Mouse (Mus musculus): ENCODE data around the gene Spata33. TPM values are rescaled to one million over a fixed set of nuclear protein-coding genes. Genes with fewer than 3 reads are reported as not detected.

The Spata33 gene
- polyA plus RNA-seq, 2 experiments: 0.08 to 0.21 TPM

DNA sequence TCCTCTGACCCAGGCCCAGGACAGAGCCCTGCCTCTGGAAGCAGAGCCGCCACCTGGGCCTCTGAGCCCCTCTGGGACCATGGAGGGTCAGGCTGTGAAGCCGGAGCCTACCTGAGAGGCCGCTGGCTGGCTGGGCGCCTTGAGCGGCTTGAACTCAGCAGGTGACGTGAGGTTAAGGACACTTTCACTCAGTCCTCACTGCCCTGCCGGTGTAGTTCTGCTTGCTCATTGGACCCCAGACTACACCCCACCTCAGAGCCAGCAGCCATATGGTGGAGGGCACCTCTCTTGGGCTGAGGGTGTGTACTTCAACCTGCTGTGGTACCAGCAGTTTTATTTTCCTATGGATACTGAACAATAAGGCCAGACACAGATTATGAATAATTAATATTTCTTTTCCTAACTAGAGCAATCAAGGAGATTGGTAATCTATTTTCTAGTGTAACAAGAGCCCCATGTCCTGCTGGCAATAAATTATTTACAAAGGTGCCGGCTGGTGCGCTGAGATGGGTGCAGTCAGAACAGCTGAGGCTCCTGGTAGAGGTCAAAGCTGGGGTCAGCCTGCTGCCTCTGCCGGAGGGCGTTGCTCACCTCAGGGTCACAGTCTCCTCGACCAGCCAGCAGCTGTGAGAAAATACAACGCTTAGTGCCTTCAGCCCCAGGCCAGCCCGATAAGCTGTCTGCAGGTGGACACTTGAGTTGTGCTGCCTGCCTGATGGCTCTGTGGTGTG is 55.5 kb downstream of the Spata33 start:
- ATAC-seq (ENCODE audit: insufficient read depth): 0 out of 2 replicates have a peak, but pooled peaks have one; percentile 33
- DNase-seq (ENCODE audit: low read depth in 3 of 3, low spot score in 3 of 3): no peak
- Histone ChIP-seq H3K9me3 (ENCODE audit: control insufficient read depth, low read length) (no peaks in the 10 kb centered on the region), H3K9ac (replicated peaks) (no peak overlapping the region), H3K27me3 (ENCODE audit: control insufficient read depth, insufficient read depth, low read length) (no peaks in the 10 kb centered on the region), H3K36me3 (replicated peaks; ENCODE audit: control insufficient read depth, insufficient read depth, low read depth) (peaks cover 23% of the 10 kb centered on the region), H3K4me1 (replicated peaks; ENCODE audit: control insufficient read depth in 2 of 2, insufficient read depth in 2 of 2, low read length in 1 of 2) (no peaks in the 10 kb centered on the region), H3K4me3 (ENCODE audit: insufficient read depth in 1 of 2, low read depth in 2 of 2, low read length in 2 of 2) (no peak overlapping the region), H3K4me2 (ENCODE audit: low read depth) (no peak overlapping the region), H3K27ac (no peak overlapping the region)
- 76% methylated on average over 14 of the region's 14 CpGs for WGBS (ENCODE audit: insufficient replicate concordance)
- TF ChIP-seq EP300 (IDR thresholded peaks at IDR 0.05; ENCODE audit: low read depth) (no peak), CTCF (IDR thresholded peaks at IDR 0.05; ENCODE audit: low read depth) (no peak)

DNA sequence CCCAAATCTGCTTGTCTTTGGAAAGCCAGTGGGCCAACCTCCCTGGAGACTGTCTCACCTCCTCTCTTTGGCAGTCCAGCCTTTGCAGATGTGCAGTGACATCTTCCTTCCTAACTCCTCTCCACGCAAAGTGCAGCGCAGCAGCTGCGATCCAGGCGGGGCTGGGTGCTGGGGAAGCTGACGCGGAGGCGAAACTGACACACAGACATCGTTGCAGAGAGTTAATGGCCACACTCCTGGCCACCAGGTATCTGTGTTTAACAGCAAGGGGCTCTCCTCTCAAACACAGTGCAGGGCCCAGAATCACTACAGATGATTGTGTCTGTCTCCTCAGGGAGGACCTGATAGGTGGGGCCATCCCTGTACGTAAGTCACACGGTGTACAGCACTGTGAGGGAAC is 58.5 kb downstream of the Spata33 start:
- Histone ChIP-seq H3K27ac (no peak overlapping the region), H3K4me2 (ENCODE audit: low read depth) (no peak overlapping the region), H3K9ac (replicated peaks) (no peak overlapping the region), H3K27me3 (ENCODE audit: control insufficient read depth, insufficient read depth, low read length) (no peaks in the 10 kb centered on the region), H3K36me3 (replicated peaks; ENCODE audit: control insufficient read depth, insufficient read depth, low read depth) (peaks cover 27% of the 10 kb centered on the region), H3K9me3 (ENCODE audit: control insufficient read depth, low read length) (no peaks in the 10 kb centered on the region), H3K4me3 (ENCODE audit: insufficient read depth in 1 of 2, low read depth in 2 of 2, low read length in 2 of 2) (no peak overlapping the region), H3K4me1 (replicated peaks; ENCODE audit: control insufficient read depth in 2 of 2, insufficient read depth in 2 of 2, low read length in 1 of 2) (no peaks in the 10 kb centered on the region)
- 84% methylated on average over 10 of the region's 10 CpGs for WGBS (ENCODE audit: insufficient replicate concordance)
- ATAC-seq (ENCODE audit: insufficient read depth) (no peak), DNase-seq (ENCODE audit: low read depth in 3 of 3, low spot score in 3 of 3) (no peak)
- no peak for TF ChIP-seq EP300 (IDR thresholded peaks at IDR 0.05; ENCODE audit: low read depth)
- TF ChIP-seq CTCF (IDR thresholded peaks at IDR 0.05; ENCODE audit: low read depth): no peak

Other genes starting within 250 kb of the Spata33 start
- gene Ankrd11, start 170.6 kb upstream of the Spata33 start, polyA plus RNA-seq (2012; rRNA removed): 9.9 and 12.4 TPM in 2 replicates
- gene Ankrd11, start 170.6 kb upstream of the Spata33 start, polyA plus RNA-seq (2014; fragmentation: Nextera tagmentation; extraction: Ambion mirVana): 10.8 and 18.5 TPM in 2 replicates
- gene Spg7, start 149.9 kb upstream of the Spata33 start, polyA plus RNA-seq (2012; rRNA removed): 19.0 and 26.0 TPM in 2 replicates
- gene Spg7, start 149.9 kb upstream of the Spata33 start, polyA plus RNA-seq (2014; fragmentation: Nextera tagmentation; extraction: Ambion mirVana): 19.5 and 21.0 TPM in 2 replicates
- 1,340 and 1,385 TPM in 2 replicates for gene Rpl13, start 110.5 kb upstream of the Spata33 start, polyA plus RNA-seq (2012; rRNA removed)
- gene Rpl13, start 110.5 kb upstream of the Spata33 start, polyA plus RNA-seq (2014; fragmentation: Nextera tagmentation; extraction: Ambion mirVana): 1,145 and 1,179 TPM in 2 replicates
- 1.7 and 1.9 TPM in 2 replicates for gene Cpne7, start 95.5 kb upstream of the Spata33 start, polyA plus RNA-seq (2012; rRNA removed)
- 0.58 and 0.65 TPM in 2 replicates for gene Cpne7, start 95.5 kb upstream of the Spata33 start, polyA plus RNA-seq (2014; fragmentation: Nextera tagmentation; extraction: Ambion mirVana)
- 0.75 and 1.1 TPM in 2 replicates for gene Sult5a1, start 54.5 kb upstream of the Spata33 start, polyA plus RNA-seq (2012; rRNA removed)
- gene Sult5a1, start 54.5 kb upstream of the Spata33 start, polyA plus RNA-seq (2014; fragmentation: Nextera tagmentation; extraction: Ambion mirVana): 0.69 and 0.91 TPM in 2 replicates
- gene Dpep1, start 26.6 kb upstream of the Spata33 start, polyA plus RNA-seq (2012; rRNA removed): 0.07 and 0.14 TPM in 2 replicates
- 0.06 and 0.23 TPM in 2 replicates for gene Dpep1, start 26.6 kb upstream of the Spata33 start, polyA plus RNA-seq (2014; fragmentation: Nextera tagmentation; extraction: Ambion mirVana)
- 29.9 and 30.9 TPM in 2 replicates for gene Chmp1a, start 69 bp upstream of the Spata33 start, polyA plus RNA-seq (2012; rRNA removed)
- gene Chmp1a, start 69 bp upstream of the Spata33 start, polyA plus RNA-seq (2014; fragmentation: Nextera tagmentation; extraction: Ambion mirVana): 42.9 and 44.6 TPM in 2 replicates
- gene Cdk10, start 12.0 kb downstream of the Spata33 start, polyA plus RNA-seq (2012; rRNA removed): 15.4 and 16.3 TPM in 2 replicates
- 7.2 and 10.1 TPM in 2 replicates for gene Cdk10, start 12.0 kb downstream of the Spata33 start, polyA plus RNA-seq (2014; fragmentation: Nextera tagmentation; extraction: Ambion mirVana)
- 0.87 and 0.92 TPM in 2 replicates for gene Spata2l, start 23.4 kb downstream of the Spata33 start, polyA plus RNA-seq (2012; rRNA removed)
- 1.5 TPM in 2 replicates for gene Spata2l, start 23.4 kb downstream of the Spata33 start, polyA plus RNA-seq (2014; fragmentation: Nextera tagmentation; extraction: Ambion mirVana)
- gene Zfp276, start 41.4 kb downstream of the Spata33 start, polyA plus RNA-seq (2012; rRNA removed): 8.4 and 8.9 TPM in 2 replicates
- 4.7 and 5.9 TPM in 2 replicates for gene Zfp276, start 41.4 kb downstream of the Spata33 start, polyA plus RNA-seq (2014; fragmentation: Nextera tagmentation; extraction: Ambion mirVana)
- 7.8 and 8.5 TPM in 2 replicates for gene Vps9d1, start 41.5 kb downstream of the Spata33 start, polyA plus RNA-seq (2012; rRNA removed)
- 2.4 and 3.8 TPM in 2 replicates for gene Vps9d1, start 41.5 kb downstream of the Spata33 start, polyA plus RNA-seq (2014; fragmentation: Nextera tagmentation; extraction: Ambion mirVana)
- gene Fanca, start 105.7 kb downstream of the Spata33 start, polyA plus RNA-seq (2012; rRNA removed): 22.8 and 24.6 TPM in 2 replicates
- gene Fanca, start 105.7 kb downstream of the Spata33 start, polyA plus RNA-seq (2014; fragmentation: Nextera tagmentation; extraction: Ambion mirVana): 17.3 and 19.4 TPM in 2 replicates
- 3.0 TPM in 2 replicates for gene Spire2, start 119.9 kb downstream of the Spata33 start, polyA plus RNA-seq (2012; rRNA removed)
- 2.2 and 2.9 TPM in 2 replicates for gene Spire2, start 119.9 kb downstream of the Spata33 start, polyA plus RNA-seq (2014; fragmentation: Nextera tagmentation; extraction: Ambion mirVana)
- gene Tcf25, start 160.9 kb downstream of the Spata33 start, polyA plus RNA-seq (2012; rRNA removed): 37.8 and 45.6 TPM in 2 replicates
- gene Tcf25, start 160.9 kb downstream of the Spata33 start, polyA plus RNA-seq (2014; fragmentation: Nextera tagmentation; extraction: Ambion mirVana): 44.0 and 53.1 TPM in 2 replicates
- 0.03 TPM in 2 replicates for gene Mc1r, start 194.3 kb downstream of the Spata33 start, polyA plus RNA-seq (2012; rRNA removed)
- not detected in 2 replicates for gene Mc1r, start 194.3 kb downstream of the Spata33 start, polyA plus RNA-seq (2014; fragmentation: Nextera tagmentation; extraction: Ambion mirVana)
- 0.70 and 3.8 TPM in 2 replicates for gene Tubb3, start 198.6 kb downstream of the Spata33 start, polyA plus RNA-seq (2012; rRNA removed)
- gene Tubb3, start 198.6 kb downstream of the Spata33 start, polyA plus RNA-seq (2014; fragmentation: Nextera tagmentation; extraction: Ambion mirVana): 0.29 and 0.42 TPM in 2 replicates
- 7.1 and 8.0 TPM in 2 replicates for gene Def8, start 210.7 kb downstream of the Spata33 start, polyA plus RNA-seq (2012; rRNA removed)
- 10.5 and 12.6 TPM in 2 replicates for gene Def8, start 210.7 kb downstream of the Spata33 start, polyA plus RNA-seq (2014; fragmentation: Nextera tagmentation; extraction: Ambion mirVana)

All from liver, embryonic 14.5 days (tissue).